Mouse (Mus musculus) ES-E14 (cell line): ENCODE data around the gene Srcin1.

ENCODE experiments used
- CHD2 ChIP-seq: IDR thresholded peaks from 2 replicates; pipeline ENCODE4 v1.6.1; 2014; ENCODE audit warnings: mild to moderate bottlenecking, low read depth, low read length, inconsistent platforms
- HCFC1 ChIP-seq: IDR thresholded peaks from 2 replicates; pipeline ENCODE4 v1.6.1; 2012; ENCODE audit warnings: low read length, inconsistent platforms, borderline replicate concordance; ENCODE audit not compliant: insufficient read depth
- ZC3H11A ChIP-seq: IDR thresholded peaks from 2 replicates; pipeline ENCODE4 v1.6.1; 2012; ENCODE audit warnings: low read depth, mild to moderate bottlenecking, inconsistent platforms, low read length, borderline replicate concordance
- ZNF384 ChIP-seq: IDR thresholded peaks from 2 replicates; pipeline ENCODE4 v1.6.1; 2012; ENCODE audit warnings: low read depth, low read length, inconsistent platforms

DNA sequence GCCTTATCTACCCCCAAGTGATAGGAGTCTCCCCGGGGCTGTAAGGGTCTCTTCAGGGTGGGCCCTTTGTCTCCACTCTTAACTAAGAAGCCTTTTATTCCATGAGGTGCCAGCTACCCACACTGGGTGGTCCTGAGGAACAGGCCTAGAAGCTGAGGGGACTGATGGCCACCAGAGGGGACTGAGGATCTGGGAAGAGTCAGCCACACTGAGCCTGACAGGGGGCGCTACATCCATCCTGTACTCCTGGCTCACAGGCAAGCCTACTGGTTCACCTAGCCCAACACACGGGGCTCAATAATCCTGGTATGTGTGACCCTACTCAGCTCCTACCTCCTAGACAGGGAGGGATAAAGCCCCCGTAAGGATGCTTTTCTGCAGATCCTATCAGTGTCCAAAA lies 16.4 kb downstream of the Srcin1 start:
- TF ChIP-seq ZNF384 (no peak), HCFC1 (no peak), ZC3H11A (no peak), CHD2 (no peak)
